Mouse (Mus musculus) lung, adult 2 months (tissue): ENCODE measurements at regions not wholly inside any gene's neighbourhood (a gene's known extent, or its start where the extent isn't known, plus 50 kb on each side); places are given as distances from the start of the nearest gene placed in this dataset.
"Not testable (repeated sequence)": the region's sequence is repeated elsewhere in the genome, so short reads cannot be mapped to it uniquely, and the experiment has no call there.

Source experiments
- CTCF ChIP-seq: fragments of 200-500 bp; IDR thresholded peaks from 2 replicates; pipeline ENCODE4 v1.5.1; 2011; ENCODE audit warnings: mild to moderate bottlenecking, low read length, control low read depth; ENCODE audit not compliant: insufficient read depth
- POLR2A ChIP-seq: fragments of 200-500 bp; IDR thresholded peaks from 2 replicates; pipeline ENCODE4 v1.6.1; 2011; ENCODE audit warnings: low read depth, mild to moderate bottlenecking, control low read depth, low read length, borderline replicate concordance; ENCODE audit errors: extremely low read depth

DNA sequence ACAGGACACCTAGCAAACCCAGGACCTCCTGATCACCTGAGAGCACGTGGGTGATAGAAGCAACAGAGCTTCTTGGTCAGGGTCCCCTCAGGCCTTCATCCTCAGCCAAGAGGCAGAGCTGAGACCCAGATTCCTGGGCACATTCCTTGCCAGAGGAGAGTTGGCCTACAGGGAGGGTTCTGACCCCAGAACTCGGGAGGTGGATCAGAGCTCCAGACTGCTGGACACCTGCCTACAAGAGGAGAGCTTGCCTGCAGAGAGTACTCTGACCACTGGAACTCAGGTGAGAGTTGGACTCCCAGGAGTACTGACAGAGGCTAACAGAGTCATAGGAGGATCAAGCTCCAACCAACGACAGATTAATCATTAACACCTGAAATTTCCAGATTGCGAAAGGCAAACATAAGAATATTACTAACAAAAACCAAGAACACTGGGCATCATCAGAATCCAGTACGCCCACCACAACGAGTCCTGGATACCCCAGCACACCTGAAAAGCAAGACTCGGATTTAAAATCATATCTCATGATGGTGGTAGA is 124.8 kb downstream of the Ly6f start:
- not testable (repeated sequence) for TF ChIP-seq CTCF, POLR2A
